Mouse (Mus musculus) bone marrow macrophage, adult 2 months (primary cell): ENCODE measurements around the gene Efs. TPM values are rescaled to one million over a fixed set of nuclear protein-coding genes. Genes with fewer than 3 reads are reported as not detected.
"Not testable (repeated sequence)": the region's sequence is repeated elsewhere in the genome, so short reads cannot be mapped to it uniquely, and the experiment has no call there.

Source experiments
- H3K27ac ChIP-seq: 2 replicates; pipeline ENCODE4 v1.5.1; 2012; ENCODE audit warnings: low read depth, low read length; ENCODE audit not compliant: insufficient read depth
- H3K4me1 ChIP-seq: 2 replicates; pipeline ENCODE4 v1.6.1; 2012; ENCODE audit warnings: low read length; ENCODE audit not compliant: control insufficient read depth, insufficient read depth
- H3K4me3 ChIP-seq: 2 replicates; pipeline ENCODE4 v1.5.1; 2012; ENCODE audit warnings: mild to moderate bottlenecking, low read length, moderate library complexity; ENCODE audit not compliant: insufficient read depth
- CTCF ChIP-seq: IDR thresholded peaks from 2 replicates; pipeline ENCODE4 v1.5.1; 2012; ENCODE audit warnings: low read depth, mild to moderate bottlenecking, low read length, moderate library complexity
- POLR2A ChIP-seq: IDR thresholded peaks from 2 replicates; pipeline ENCODE4 v1.6.1; 2012; ENCODE audit warnings: mild to moderate bottlenecking, low read depth, low read length, borderline replicate concordance
- polyA plus RNA-seq: library from polyadenylated mRNA; stranded (reverse); fragments of >200 nt; gene quantifications from 2 replicates; pipeline ENCODE4 v1.2.4, GENCODE M21; 2012; ENCODE audit not compliant: missing spikeins, insufficient read depth, insufficient read length

The Efs gene
- polyA plus RNA-seq, 1 experiment, result not detected

DNA sequence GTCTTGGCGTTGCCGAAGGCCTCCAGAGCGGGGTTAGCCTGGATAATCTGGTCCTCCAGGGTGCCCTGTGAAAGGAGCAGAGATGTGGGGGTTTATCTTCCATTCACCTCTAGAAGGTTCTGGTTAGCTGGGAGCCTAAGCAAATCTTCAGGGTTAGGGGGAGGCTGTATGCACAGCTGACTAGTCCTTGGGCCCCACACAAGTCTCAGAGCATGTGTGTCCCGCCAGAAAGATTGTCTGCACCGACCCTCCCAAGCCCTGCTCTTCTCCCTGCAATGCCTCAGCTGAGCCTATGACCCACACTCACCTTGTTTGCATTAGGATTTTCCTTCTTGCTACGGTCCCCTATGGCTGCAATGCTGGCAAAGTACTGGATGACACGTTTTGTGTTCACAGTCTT is 36.8 kb upstream of the Efs start:
- Histone ChIP-seq H3K4me3 (no peak overlapping the region), H3K4me1 (no peaks in the 10 kb centered on the region; the same call in none of the 2 replicates), H3K27ac (no peak overlapping the region)
- TF ChIP-seq CTCF (no peak), POLR2A (no peak)

DNA sequence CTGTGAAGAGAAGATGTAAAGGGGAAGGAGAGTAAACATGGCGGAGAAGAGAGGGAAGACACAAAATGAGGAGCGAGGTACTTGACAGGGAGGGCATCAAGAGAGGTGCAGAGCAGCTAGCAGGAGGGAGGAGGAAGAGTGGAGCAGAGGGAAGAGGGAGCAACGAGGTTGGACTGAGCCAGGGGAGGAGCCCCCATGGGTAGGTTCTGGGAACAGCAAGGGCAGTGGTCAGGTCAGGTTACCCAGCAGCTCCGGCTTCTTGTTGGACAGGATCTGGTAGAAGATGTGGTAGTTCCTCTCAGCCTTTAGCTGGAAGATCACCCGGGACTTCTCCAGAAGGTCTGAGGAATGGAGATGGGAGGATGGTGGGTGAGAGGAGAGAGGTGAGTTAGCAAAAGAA is 35.6 kb upstream of the Efs start:
- Histone ChIP-seq H3K4me3 (no peak overlapping the region), H3K4me1 (no peaks in the 10 kb centered on the region; the same call in none of the 2 replicates), H3K27ac (no peak overlapping the region)
- TF ChIP-seq POLR2A, result no peak
- TF ChIP-seq CTCF, result no peak

DNA sequence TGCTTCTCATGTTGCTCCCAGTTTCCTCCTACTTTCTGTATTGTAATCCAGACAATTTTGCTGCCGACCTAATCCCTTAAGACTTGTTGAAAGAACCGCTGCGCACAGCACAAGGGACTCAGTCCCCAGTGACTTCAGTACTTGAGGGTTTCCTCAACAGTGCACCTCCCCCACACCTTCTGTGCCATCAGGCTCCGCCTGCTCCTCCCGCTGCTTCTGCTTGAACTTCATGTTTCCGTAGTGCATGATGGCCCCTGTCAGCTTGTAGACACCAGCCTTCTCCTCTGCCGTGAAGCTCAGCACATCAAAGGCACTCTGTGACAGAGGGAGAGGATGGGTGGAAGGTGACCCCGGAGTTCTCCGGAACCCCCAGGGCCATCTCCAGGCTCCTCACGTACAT is 34.8 kb upstream of the Efs start:
- TF ChIP-seq CTCF (no peak), POLR2A (no peak)
- no peaks in the 10 kb centered on the region; the same call in none of the 2 replicates for H3K4me1 ChIP-seq
- H3K4me3 ChIP-seq, result no peak overlapping the region
- no peak overlapping the region for H3K27ac ChIP-seq

DNA sequence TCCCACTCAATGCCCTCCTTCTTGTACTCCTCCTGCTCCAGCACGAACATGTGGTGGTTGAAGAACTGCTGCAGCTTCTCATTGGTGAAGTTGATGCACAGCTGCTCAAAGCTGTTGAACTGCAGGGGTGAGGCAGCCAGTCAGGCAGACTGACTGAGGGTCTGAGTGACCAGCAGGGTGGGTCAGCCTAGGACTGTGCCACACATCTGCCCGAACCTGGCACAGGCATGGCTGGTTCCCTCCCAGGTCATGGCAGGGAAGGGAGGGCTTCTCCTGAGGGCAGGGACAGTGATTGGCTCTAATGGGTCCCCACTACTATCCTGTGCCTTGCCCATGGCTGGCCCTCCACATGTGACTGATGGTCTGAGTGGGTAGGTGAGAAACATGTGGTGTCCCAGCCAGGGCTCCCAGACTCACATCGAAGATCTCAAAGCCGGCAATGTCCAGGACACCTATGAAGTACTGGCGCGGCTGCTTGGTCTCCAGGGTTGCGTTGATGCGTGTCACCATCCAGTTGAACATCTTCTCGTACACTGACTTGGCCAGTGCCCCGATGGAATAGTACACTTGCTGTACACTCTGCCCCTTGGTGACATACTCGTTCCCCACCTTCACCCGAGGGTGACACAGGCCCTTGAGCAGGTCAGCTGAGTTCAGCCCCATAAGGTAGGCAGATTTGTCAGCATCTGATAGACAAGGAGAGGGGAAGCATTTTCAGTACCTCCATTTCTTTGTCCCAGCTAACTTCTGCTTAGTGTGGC is 34.1 kb upstream of the Efs start:
- not testable (repeated sequence) for H3K27ac ChIP-seq, H3K4me1 ChIP-seq, H3K4me3 ChIP-seq

DNA sequence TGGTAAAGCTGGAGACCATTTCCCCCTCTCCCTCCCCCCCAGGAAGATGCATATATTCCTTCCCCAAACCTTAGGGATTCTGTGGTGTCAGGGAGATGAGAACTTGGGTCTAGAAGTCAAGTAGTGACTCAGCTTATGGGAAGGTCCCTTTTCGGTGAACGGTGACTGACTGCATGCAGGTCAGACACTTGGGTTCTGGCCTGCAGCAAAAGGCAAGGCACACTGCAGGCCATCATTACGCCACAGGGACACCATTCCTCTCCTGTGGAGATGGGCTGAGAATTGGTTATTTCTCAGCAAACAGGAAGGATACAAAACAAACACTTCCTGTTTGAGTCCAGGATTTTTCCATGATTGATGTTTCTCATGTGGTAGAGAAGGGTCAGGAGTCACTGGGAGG is 33.3 kb upstream of the Efs start:
- TF ChIP-seq POLR2A (no peak), CTCF (no peak)
- Histone ChIP-seq H3K4me1 (no peaks in the 10 kb centered on the region; the same call in none of the 2 replicates), H3K4me3 (no peak overlapping the region)

DNA sequence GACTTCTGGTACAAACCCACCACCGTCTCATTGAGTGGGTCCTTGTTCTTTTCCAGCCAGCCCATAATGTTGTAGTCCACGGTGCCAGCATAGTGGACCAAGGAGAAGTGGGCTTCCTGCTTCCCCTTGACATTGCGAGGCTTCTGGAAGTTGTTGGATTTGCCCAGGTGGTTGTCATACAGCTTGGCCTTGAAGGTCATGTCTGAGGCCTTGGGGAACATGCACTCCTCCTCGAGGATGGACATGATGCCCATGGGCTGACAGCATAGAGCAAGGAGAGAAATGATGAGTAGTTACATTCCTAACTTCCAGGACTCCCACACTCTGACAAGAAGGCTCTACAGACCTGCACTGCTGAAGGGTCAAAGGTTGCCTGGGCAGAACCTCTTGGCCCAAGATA is 32.6 kb upstream of the Efs start:
- Histone ChIP-seq H3K4me1 (no peaks in the 10 kb centered on the region; the same call in none of the 2 replicates), H3K4me3 (no peak overlapping the region), H3K27ac (no peak overlapping the region)
- no peak for TF ChIP-seq POLR2A
- TF ChIP-seq CTCF, result no peak

More for the DNA sequence above, 33.3 kb upstream of the Efs start:
- H3K27ac ChIP-seq, result no peak overlapping the region

DNA sequence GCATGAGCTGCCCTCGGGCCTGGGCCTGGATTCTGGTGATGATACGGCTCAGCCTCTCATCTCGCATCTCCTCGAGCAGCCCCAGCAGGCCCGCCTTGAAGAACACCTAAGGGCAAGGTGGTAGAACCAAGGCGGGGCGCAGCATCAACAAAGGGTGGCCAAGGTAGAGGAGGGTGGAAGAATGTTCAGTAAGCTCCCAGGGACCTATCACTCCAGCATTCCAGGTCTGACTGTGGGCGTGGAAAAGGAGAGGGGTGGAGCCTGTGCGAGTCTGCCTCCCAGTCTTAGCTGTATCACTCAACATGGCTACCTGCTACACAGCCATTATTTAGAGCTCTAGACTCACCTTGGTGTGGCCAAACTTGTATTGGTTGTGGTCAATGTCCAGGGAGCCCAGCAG is 30.6 kb upstream of the Efs start:
- TF ChIP-seq POLR2A (no peak), CTCF (no peak)
- H3K4me3 ChIP-seq, result no peak overlapping the region
- H3K27ac ChIP-seq, result no peak overlapping the region
- no peaks in the 10 kb centered on the region; the same call in none of the 2 replicates for H3K4me1 ChIP-seq

DNA sequence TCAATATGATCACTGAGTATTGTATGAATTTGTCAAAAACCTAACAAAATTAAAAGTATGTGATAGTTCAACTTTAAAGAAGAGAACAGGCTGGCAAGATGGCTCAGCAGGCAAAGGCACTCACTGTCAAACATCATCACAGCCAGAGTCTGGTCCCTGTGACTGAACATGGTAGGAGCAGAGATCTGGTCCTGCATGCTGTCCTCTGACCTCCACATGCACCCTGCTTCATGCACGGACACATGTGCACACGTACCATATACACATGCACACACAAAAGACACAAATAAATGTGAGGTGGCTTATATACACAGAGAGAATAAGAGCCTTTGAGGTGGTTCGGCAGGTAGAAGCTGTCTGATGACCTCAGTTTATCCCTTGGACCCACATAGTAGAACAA is 29.6 kb upstream of the Efs start:
- no peak for TF ChIP-seq CTCF
- TF ChIP-seq POLR2A, result no peak
- Histone ChIP-seq H3K4me1 (no peaks in the 10 kb centered on the region; the same call in 1 of the 2 replicates), H3K27ac (no peak overlapping the region), H3K4me3 (no peak overlapping the region)

DNA sequence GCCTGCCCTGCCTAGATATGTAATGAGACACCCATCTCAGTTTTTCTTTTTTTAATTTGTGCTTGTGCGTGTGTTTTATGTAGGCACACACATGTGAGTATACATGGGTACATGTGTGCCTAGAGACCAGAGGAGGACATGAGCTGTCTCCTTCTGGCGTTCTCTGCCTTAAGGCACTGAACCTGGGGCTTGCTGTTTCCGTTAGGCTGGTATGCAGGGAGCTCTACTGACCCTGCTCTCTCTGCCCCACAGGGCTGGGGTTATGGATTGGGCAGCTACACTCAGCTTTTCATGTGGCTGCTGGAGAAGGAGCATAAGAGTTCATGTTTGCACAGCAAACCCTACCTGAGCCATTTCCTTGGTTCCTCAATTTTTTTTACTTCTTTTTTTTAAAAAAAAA is 28.5 kb upstream of the Efs start:
- H3K4me3 ChIP-seq, result no peak overlapping the region

DNA sequence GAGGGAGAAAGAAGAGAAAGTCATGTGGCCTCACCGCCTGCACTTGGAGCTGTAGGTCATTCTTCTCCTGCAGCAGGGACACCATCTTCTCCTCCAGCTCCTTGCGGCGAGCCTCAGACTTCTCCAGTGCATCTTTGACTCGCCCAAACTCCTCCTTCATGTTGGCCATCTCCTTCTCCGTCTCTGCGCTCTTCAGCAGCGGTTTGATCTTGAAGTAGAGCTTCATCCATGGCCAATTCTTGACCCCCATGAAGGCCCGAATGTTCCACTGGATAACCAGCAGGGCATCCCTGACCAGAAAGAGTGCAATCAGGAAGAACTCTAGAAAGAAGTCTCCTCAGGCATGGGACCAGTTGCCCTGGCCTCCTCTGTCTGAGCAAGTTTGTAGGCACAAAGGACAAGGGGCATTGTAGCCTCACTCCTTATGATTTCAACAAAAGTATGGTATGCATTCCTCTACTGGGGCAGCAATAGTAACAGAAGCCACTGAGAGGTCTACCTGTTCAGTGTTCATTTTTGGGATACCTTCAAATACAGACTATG is 27.8 kb upstream of the Efs start:
- H3K4me1 ChIP-seq, result no peaks in the 10 kb centered on the region
- no peak overlapping the region for H3K27ac ChIP-seq
- H3K4me3 ChIP-seq, result no peak overlapping the region
- TF ChIP-seq CTCF, result no peak
- no peak for TF ChIP-seq POLR2A

More for the DNA sequence above, 28.5 kb upstream of the Efs start:
- no peaks in the 10 kb centered on the region for H3K4me1 ChIP-seq
- no peak overlapping the region for H3K27ac ChIP-seq
- no peak for TF ChIP-seq CTCF
